Mouse (Mus musculus) G1E (cell line): Measurements from ENCODE around the gene Rflna.

Source experiments
- CTCF ChIP-seq: IDR thresholded peaks from 2 replicates; pipeline ENCODE4 v1.5.1; 2012; ENCODE audit warnings: low read depth, low read length, inconsistent platforms, mixed read lengths
- GATA1 ChIP-seq: IDR thresholded peaks from 2 replicates; pipeline ENCODE4 v1.6.1; 2012; ENCODE audit warnings: borderline replicate concordance, low read length, inconsistent platforms, mixed read lengths

GRCm38 (mm10) chr5:124992891-124993290 lies 10.1 kb upstream of the Rflna start:
- TF ChIP-seq GATA1 (no peak), CTCF (no peak)
